Mouse (Mus musculus): ENCODE measurements at regions not wholly inside any gene's neighbourhood (a gene's known extent, or its start where the extent isn't known, plus 50 kb on each side); places are given as distances from the start of the nearest gene placed in this dataset.

DNA sequence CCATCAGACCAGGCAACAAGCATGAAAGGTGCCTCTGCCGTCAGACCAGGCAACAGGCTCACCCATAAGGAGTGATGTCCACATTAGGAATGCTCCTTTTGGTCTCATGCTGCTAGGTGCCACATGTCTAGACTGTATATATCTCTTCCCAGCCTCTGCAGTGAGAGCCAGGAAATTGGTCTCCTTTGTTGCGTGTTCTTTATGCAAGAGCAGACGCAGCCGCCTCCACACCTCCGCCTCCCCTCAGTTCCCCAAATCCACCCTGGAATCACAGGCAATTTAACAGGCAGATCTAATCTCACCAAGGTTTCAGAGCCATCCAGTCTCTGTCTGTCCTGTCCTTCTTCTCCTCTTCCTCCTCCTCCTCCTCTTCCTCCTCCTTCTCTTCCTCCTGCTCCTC is 207.0 kb downstream of the CK137956 start:
- no peak for DNase-seq (ENCODE audit: extremely low read depth, low read depth, low spot score)

GRCm38 (mm10) chr4:127758961-127759360 is 211.8 kb downstream of the CK137956 start:
- no peak for DNase-seq (ENCODE audit: extremely low read depth, low read depth, low spot score)

DNA sequence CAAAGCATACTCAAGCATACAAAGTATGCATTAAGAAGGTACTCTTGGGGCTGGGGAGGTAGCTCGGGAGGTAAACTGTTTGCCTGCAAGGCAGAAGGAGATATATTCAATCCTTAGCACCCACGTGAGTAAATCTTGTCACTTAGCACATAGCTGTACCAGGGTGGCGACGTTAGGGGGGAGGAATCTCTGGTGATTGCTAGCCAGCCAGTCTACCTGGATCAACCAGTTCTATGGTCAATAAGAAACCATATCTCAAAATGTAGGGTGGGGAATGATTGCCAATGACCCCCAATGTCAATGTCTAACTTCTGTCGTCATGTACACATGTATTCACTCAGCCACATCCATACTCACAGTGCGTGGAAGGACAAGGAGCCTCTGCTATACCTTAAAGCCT is 214.5 kb downstream of the CK137956 start:
- no peak for DNase-seq (ENCODE audit: extremely low read depth, low read depth, low spot score)

GRCm38 (mm10) chr4:127750781-127751180 is 220.0 kb downstream of the CK137956 start:
- no peak for DNase-seq (ENCODE audit: extremely low read depth, low read depth, low spot score)

GRCm38 (mm10) chr4:127747876-127748275 is 222.9 kb downstream of the CK137956 start:
- peak; percentile 5 for DNase-seq (ENCODE audit: extremely low read depth, low read depth, low spot score)

DNA sequence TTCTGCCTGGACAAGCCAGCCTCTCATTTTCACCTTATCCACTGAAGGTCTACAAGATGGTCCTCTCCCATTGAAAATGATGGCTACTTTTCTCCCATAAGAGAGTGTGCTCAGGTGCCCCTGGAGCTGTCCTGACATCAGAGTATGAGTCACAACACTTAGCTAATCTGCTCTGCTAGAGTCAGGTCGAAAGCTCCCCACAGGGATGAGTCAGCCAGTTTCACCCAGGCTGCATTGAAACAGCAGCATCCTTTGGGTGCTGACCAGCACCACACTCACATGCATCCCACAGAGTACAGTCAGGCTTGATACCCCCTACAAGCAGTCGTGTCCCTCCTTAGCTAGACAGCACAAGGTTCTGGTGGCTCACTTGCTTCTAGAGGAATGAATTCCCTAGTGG is 234.0 kb downstream of the CK137956 start:
- no peak for DNase-seq (ENCODE audit: extremely low read depth, low read depth, low spot score)

DNA sequence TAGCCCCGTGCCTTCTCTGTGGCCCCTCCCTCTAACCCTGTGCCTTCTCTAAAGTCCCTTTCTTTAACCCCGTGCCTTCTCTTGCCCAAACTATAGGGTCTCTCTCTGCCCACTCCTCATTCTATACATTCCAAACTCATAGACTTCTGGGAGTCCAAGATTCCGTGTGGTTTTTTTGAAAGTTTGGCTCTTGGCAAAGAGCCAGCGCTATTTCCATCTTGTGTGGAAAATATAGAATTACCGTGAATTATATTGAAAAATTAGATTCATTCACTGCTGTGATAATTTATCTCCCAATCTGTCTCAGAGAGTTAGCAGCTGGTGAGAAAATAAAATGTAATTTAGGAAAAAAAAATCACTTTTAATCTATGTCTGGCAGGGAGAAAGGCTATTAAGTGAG is 234.6 kb downstream of the CK137956 start:
- no peak for DNase-seq (ENCODE audit: extremely low read depth, low read depth, low spot score)

GRCm38 (mm10) chr4:127734641-127735040 is 236.1 kb downstream of the CK137956 start:
- no peak for DNase-seq (ENCODE audit: extremely low read depth, low read depth, low spot score)

DNA sequence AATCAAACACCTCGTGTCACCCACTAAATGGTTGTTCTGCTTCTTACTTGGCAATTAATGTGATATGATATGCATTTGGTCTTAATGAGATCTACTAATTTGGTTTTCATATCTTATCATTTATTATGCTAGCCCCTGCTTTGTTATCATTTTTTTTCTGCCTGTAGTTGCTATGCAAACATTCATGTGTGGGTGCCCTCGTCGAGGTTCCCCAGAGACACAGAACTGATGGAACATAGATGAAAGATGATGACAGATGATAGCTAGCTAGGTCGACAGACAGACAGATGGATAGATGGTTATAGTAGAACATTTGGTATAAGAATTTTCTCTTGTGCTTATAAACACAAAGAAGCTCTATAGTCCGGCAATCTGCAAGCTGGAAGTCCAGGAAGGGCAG is 252.1 kb downstream of the CK137956 start:
- no peak for DNase-seq (ENCODE audit: extremely low read depth, low read depth, low spot score)

DNA sequence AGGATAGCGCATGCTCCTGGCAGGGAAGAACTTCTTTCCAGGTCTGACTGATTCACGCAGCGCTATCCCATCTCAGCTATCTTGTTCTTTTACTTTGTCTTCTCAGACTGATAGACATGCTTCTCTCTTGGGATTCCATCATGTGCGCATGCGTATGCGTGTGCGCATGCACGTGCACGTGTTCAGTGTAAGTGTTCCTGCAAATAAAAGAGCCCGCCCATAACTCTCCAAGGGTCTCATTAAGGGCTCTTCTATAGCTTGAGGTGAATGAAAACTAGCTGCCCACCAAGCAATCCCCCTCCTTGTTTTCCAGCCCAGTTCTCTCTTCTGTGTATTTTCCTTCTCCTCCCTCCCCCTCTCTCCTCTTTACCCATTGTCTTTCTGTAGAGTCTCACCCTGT is 258.5 kb downstream of the CK137956 start:
- no peak for DNase-seq (ENCODE audit: extremely low read depth, low read depth, low spot score)

DNA sequence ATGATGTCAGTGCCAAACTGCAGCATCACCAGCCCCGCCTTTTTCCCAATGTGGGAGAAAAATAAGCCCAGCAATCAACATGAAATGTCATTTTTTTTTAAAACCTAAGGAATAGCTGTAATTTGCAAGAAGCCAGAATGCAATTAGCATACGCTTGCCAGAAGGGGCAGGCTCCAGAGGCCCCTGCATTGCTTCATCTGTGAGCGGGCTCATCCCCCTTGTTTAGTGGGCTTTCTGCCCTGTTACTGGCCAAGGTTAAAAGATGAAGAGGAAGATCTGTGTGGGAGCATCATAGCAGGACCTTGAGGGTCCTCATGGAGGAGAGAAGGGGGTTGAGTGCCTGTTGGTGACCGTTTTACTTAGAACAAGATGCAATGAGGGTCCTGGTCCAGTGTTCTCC is 259.9 kb downstream of the CK137956 start:
- no peak for DNase-seq (ENCODE audit: extremely low read depth, low read depth, low spot score)

DNA sequence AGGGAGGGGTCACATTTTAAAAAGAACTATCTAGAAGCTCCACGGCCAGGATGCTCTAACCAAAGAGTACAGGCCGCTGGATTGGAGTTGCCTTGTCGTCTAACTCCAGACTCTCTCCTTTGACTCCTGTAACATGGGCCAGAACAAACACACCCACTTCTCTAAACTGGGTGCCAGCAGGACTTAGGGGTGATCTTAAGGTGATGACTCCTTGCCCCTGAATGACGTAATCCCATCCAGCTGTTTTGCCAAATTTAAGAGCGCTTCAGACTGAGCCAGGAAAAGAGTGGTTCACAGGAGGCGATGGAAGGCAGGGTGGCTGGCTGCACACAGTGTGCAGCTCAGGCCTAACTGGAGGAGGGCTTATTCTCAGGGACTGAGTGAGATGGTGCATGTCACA is 261.0 kb downstream of the CK137956 start:
- peak; percentile 68 for DNase-seq (ENCODE audit: extremely low read depth, low read depth, low spot score)

- no peak for DNase-seq (ENCODE audit: extremely low read depth, low read depth, low spot score)
Observed at GRCm38 (mm10) chr4:127708186-127708585, 262.6 kb downstream of the CK137956 start.

GRCm38 (mm10) chr4:127707126-127707525 is 263.6 kb downstream of the CK137956 start:
- no peak for DNase-seq (ENCODE audit: extremely low read depth, low read depth, low spot score)

GRCm38 (mm10) chr4:127701651-127702050 is 269.1 kb downstream of the CK137956 start:
- DNase-seq (ENCODE audit: extremely low read depth, low read depth, low spot score) = peak; percentile 62

DNA sequence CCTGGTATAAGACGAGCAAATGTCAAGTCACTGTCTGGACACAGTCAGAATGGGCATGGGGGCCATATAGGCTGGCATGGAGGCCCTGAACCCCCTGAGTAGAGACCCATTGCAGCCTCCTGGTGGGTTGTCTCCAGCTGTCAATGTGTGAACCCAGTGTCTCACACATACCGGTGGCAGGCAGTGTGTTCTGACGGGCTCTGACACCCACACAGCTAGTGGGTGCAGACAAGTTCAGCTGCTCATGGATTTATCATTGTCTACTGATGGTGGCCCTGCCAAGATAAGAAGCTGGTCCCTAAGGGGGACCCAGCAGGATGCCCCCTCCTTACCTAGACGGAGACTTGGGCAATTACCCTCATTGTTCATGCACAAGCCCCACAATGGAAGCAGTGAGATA is 280.8 kb downstream of the CK137956 start:
- no peak for DNase-seq (ENCODE audit: extremely low read depth, low read depth, low spot score)

- DNase-seq (ENCODE audit: extremely low read depth, low read depth, low spot score) = no peak
Observed at GRCm38 (mm10) chr4:127685021-127685420, 285.7 kb downstream of the CK137956 start.

DNA sequence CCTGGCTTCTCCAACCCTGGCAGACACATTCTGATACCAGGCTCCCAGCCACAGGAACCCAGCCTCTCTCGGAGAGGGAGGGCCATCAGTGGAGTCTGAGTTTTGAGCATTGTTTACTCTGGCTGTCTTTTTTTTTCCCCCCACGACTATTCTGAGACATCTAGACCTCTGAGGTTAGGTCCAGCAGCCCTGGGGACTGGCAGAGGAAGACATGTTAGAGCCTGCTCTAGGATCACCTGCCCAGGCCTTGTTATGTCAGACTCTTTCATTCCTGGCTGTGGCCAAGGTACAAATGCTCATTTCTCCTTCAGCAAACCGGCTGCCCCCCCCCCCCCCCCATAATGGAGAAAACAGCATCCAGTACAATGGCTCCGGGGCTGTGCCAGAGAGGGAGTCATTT is 291.4 kb downstream of the CK137956 start:
- DNase-seq (ENCODE audit: extremely low read depth, low read depth, low spot score) = peak; percentile 76

- DNase-seq (ENCODE audit: extremely low read depth, low read depth, low spot score) = no peak
Observed at GRCm38 (mm10) chr4:127678437-127678836, 292.3 kb downstream of the CK137956 start.

DNA sequence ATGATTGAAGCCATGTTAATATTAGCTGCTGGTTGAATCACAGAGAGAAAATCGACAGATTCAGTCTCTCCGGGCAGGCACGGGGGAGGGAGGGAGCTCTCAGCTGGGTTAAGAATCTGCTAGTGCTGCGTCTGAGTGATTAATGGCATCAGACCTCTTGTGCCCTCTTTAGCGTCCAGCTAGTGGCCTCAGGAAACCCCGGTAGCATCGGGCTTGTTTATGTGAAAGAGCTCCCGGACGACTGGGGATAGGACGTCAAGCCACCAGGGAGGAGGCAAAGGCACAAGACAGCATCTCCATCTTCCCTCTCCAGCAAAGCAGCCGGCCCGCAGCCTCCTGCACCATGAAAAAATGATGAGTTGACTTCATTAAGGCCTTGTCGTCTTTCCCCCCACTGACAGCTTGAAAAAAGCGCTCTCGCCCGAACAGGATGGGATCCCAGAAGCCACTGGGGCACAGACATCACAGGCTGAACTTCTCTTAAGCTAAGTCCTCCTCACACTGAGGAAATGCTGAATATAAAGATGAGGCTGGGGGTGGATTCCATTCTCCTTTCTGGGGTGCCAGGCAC is 294.9 kb downstream of the CK137956 start:
- DNase-seq (ENCODE audit: extremely low read depth, low read depth, low spot score) = no peak

- DNase-seq (ENCODE audit: extremely low read depth, low read depth, low spot score) = no peak
Observed at GRCm38 (mm10) chr4:127659950-127660349, 302.0 kb upstream of the Gjb5 start.

- no peak for DNase-seq (ENCODE audit: extremely low read depth, low read depth, low spot score)
Observed at GRCm38 (mm10) chr4:127651601-127652000, 293.6 kb upstream of the Gjb5 start.

DNA sequence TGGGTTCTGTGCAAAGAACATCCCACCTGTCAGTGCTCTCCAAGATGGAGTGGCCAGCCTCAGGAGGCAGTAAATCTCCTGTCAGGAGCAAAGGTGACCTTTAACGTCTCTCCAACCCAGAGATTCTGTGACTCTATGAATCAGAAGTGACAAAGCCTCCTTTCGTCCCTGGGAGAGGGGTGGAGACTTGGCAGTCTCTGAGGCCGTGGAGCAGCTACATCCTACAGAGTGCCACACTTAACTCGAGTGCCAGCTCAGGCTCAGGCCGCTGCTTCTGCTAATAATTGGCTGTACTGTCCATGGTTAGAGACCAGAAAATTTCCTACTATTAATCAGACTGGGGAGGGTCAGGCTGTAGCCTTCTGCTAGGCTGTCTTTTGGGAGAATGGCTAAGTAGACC is 290.0 kb upstream of the Gjb5 start:
- no peak for DNase-seq (ENCODE audit: extremely low read depth, low read depth, low spot score)

- no peak for DNase-seq (ENCODE audit: extremely low read depth, low read depth, low spot score)
Observed at GRCm38 (mm10) chr4:127647189-127647588, 289.2 kb upstream of the Gjb5 start.

Measured in fat pad, adult 2 months (tissue).